In genomic region chr10:111464833-111465232, GRCm38 (mm10) we compare ENCODE assay signal across 28 mouse cellular contexts. TPM values are rescaled to one million over a fixed set of nuclear protein-coding genes. Genes with fewer than 3 reads are reported as not detected.
DNase-seq lines count a peak whose midpoint lies in the region; ATAC-seq and TF ChIP-seq lines count a peak whose summit lies in the region.
"Had no signal": no experiment of that assay in that cellular context is flagged by ENCODE, and none has a peak within 500 bp of the region (broad histone marks: within the 10 kb centered on the region; RNA-seq: fewer than 3 reads in every experiment).

No protein-coding gene starts in this region.

- no peak overlapping the region for H3K4me2 ChIP-seq in liver, postnatal 0 days (ENCODE audit: low read depth, low read length)
- H3K4me2 ChIP-seq: heart, embryonic 13.5 days; kidney, embryonic 15.5 days; liver, embryonic 12.5 days; midbrain, embryonic 12.5 days; stomach, embryonic 15.5 days had no signal

- no peaks in the 10 kb centered on the region for H3K9me3 ChIP-seq in liver, postnatal 0 days (ENCODE audit: low read length)
- H3K9me3 ChIP-seq: heart, embryonic 13.5 days; kidney, embryonic 15.5 days; liver, embryonic 12.5 days; stomach, embryonic 15.5 days had no signal

- DNase-seq in heart, adult 11 months = peak; percentile 25
- DNase-seq in heart, postnatal 4 days = no peak
- DNase-seq in lung, adult 2 months = no peak
- DNase-seq in embryo, embryonic 10.5 days (ENCODE audit: low spot score) = no peak
- DNase-seq in liver, postnatal 0 days = no peak
- DNase-seq: adrenal gland, postnatal 25 days; cerebellum, adult 8-10 months; cerebellum, postnatal 36 days; gastrocnemius, adult 2 months; gastrocnemius, postnatal 36 days; heart, postnatal 10 days; kidney, adult 18-20 months; kidney, postnatal 25 days; layer of hippocampus, postnatal 36 days; left cerebral cortex, postnatal 4 days; lung, adult 18-20 months; lung, postnatal 10 days; right cerebral cortex, adult 18-20 months had no signal

- no peak for TF ChIP-seq POLR2A in bone marrow macrophage, adult 2 months (IDR thresholded peaks at IDR 0.05; ENCODE audit: borderline replicate concordance, low read depth, low read length)
- TF ChIP-seq POLR2A in lung, adult 2 months (IDR thresholded peaks at IDR 0.05; ENCODE audit: borderline replicate concordance, extremely low read depth, low read depth, low read length) = no peak

- H3K9ac ChIP-seq in liver, postnatal 0 days (replicated peaks) = no peak overlapping the region
- H3K9ac ChIP-seq: heart, embryonic 13.5 days; kidney, embryonic 15.5 days; liver, embryonic 12.5 days; midbrain, embryonic 12.5 days; stomach, embryonic 15.5 days had no signal

- peak overlapping the region; percentile 45 for H3K27ac ChIP-seq in bone marrow macrophage, adult 2 months (ENCODE audit: insufficient read depth, low read depth, low read length)
- no peak overlapping the region for H3K27ac ChIP-seq in liver, postnatal 0 days (ENCODE audit: low read depth)
- H3K27ac ChIP-seq: gastrocnemius, adult 2 months; heart, embryonic 13.5 days; kidney, embryonic 15.5 days; liver, embryonic 12.5 days; midbrain, embryonic 12.5 days; stomach, embryonic 15.5 days had no signal

- no peaks in the 10 kb centered on the region for H3K36me3 ChIP-seq in liver, postnatal 0 days (replicated peaks; ENCODE audit: insufficient read depth, low read length)
- H3K36me3 ChIP-seq: heart, embryonic 13.5 days; kidney, embryonic 15.5 days; liver, embryonic 12.5 days; midbrain, embryonic 12.5 days; stomach, embryonic 15.5 days had no signal

- no peak for TF ChIP-seq CTCF in bone marrow macrophage, adult 2 months (IDR thresholded peaks at IDR 0.05; ENCODE audit: low read depth, low read length)
- no peak for TF ChIP-seq CTCF in lung, adult 2 months (IDR thresholded peaks at IDR 0.05; ENCODE audit: insufficient read depth, low read length)
- TF ChIP-seq CTCF in liver, postnatal 0 days (IDR thresholded peaks at IDR 0.05; ENCODE audit: low read depth) = no peak

- no peaks in the 10 kb centered on the region for H3K27me3 ChIP-seq in liver, postnatal 0 days (ENCODE audit: insufficient read depth, low read length)
- H3K27me3 ChIP-seq: heart, embryonic 13.5 days; kidney, embryonic 15.5 days; liver, embryonic 12.5 days; midbrain, embryonic 12.5 days; stomach, embryonic 15.5 days had no signal

- 59% methylated on average over 1 of the region's 1 CpGs for WGBS in lung, adult 2 months
- WGBS in liver, postnatal 0 days (ENCODE audit: insufficient replicate concordance) = 43% methylated on average over 1 of the region's 1 CpGs

- H3K4me1 ChIP-seq in bone marrow macrophage, adult 2 months (ENCODE audit: control insufficient read depth, insufficient read depth, low read length) = peaks cover 8% of the 10 kb centered on the region
- H3K4me1 ChIP-seq in lung, adult 2 months (ENCODE audit: control insufficient read depth, insufficient read depth, low read length) = no peaks in the 10 kb centered on the region
- peaks cover 7% of the 10 kb centered on the region for H3K4me1 ChIP-seq in liver, postnatal 0 days (ENCODE audit: insufficient read depth)
- H3K4me1 ChIP-seq: heart, embryonic 13.5 days; kidney, embryonic 15.5 days; stomach, embryonic 15.5 days had no signal

- H3K4me3 ChIP-seq in bone marrow macrophage, adult 2 months (ENCODE audit: insufficient read depth, low read length) = no peak overlapping the region
- no peak overlapping the region for H3K4me3 ChIP-seq in lung, adult 2 months (replicated peaks; ENCODE audit: extremely low read depth, low read depth, low read length)
- no peak overlapping the region for H3K4me3 ChIP-seq in liver, postnatal 0 days (ENCODE audit: low read depth, low read length)
- H3K4me3 ChIP-seq: erythroblast, embryonic 14.5 days; gastrocnemius, adult 2 months; heart, embryonic 13.5 days; kidney, embryonic 15.5 days; liver, embryonic 12.5 days; midbrain, embryonic 12.5 days; stomach, embryonic 15.5 days had no signal

- no peak for TF ChIP-seq EP300 in liver, postnatal 0 days (IDR thresholded peaks at IDR 0.05; ENCODE audit: low read depth)

- peak; percentile 85 for ATAC-seq in megakaryocyte, adult 5-6 weeks (ENCODE audit: poor library complexity, severe bottlenecking)
- ATAC-seq in liver, postnatal 0 days = no peak
- ATAC-seq: forebrain, embryonic 16.5 days; hindbrain, embryonic 16.5 days had no signal

RNA-seq across cellular contexts. Expression of gene Nap1l1, which starts 8.2 kb away (rescaled TPM):
- total RNA-seq in heart, postnatal 4 days (2021) = 100 to 1,000 TPM; 119 to 120 TPM
- polyA plus RNA-seq in bone marrow macrophage, adult 2 months (2012; ENCODE audit: insufficient read depth, insufficient read length, missing spikeins) = 438 and 464 TPM in 2 replicates
- 369 and 375 TPM in 2 replicates for total RNA-seq in megakaryocyte, adult 5-6 weeks (2015)
- 346 and 431 TPM in 2 replicates for total RNA-seq in megakaryocyte, adult 5-6 weeks (2017)
- polyA plus RNA-seq in lung, adult 2 months (2012; rRNA removed) = 10.8 and 20.7 TPM in 2 replicates
- 69.9 and 73.7 TPM in 2 replicates for polyA plus RNA-seq in liver, postnatal 0 days (2015; fragmentation: Nextera tagmentation; extraction: Ambion mirVana)

RNA-seq across cellular contexts. Expression of gene Phlda1, which starts 41.3 kb away (rescaled TPM):
- total RNA-seq in heart, postnatal 4 days (2021) = 10 to 100 TPM; 33.7 to 35.1 TPM
- 0.47 and 1.4 TPM in 2 replicates for polyA plus RNA-seq in bone marrow macrophage, adult 2 months (2012; ENCODE audit: insufficient read depth, insufficient read length, missing spikeins)
- total RNA-seq in megakaryocyte, adult 5-6 weeks (2015) = 8.6 and 9.1 TPM in 2 replicates
- 0.84 and 1.2 TPM in 2 replicates for total RNA-seq in megakaryocyte, adult 5-6 weeks (2017)
- polyA plus RNA-seq in lung, adult 2 months (2012; rRNA removed) = 32.7 and 54.1 TPM in 2 replicates
- polyA plus RNA-seq in liver, postnatal 0 days (2015; fragmentation: Nextera tagmentation; extraction: Ambion mirVana) = 29.6 and 32.1 TPM in 2 replicates

Comparison
In these comparisons a context has a peak if more than half of its experiments do, and no peak if none do; other contexts are left out.
1. RNA of gene Phlda1, which starts 41.3 kb away (polyA plus RNA-seq): 32.7 to 54.1 TPM in lung, adult 2 months and 29.6 to 32.1 TPM in liver, postnatal 0 days; 0.47 to 1.4 TPM in bone marrow macrophage, adult 2 months; every median in the first group is over 10 times any median in the second.